Mouse (Mus musculus) thymus, adult 2 months (tissue): ENCODE results near the gene Snai1.

Experiments
- CTCF ChIP-seq: fragments of 200-500 bp; IDR thresholded peaks from 2 replicates; pipeline ENCODE4 v1.5.1; 2012; ENCODE audit warnings: mild to moderate bottlenecking, control low read depth, low read length, moderate library complexity, borderline replicate concordance; ENCODE audit not compliant: control insufficient read depth, poor library complexity, insufficient read depth; ENCODE audit errors: extremely low read depth
- POLR2A ChIP-seq: fragments of 200-500 bp; IDR thresholded peaks from 2 replicates; pipeline ENCODE4 v1.6.1; 2012; ENCODE audit warnings: mild to moderate bottlenecking, low read length, control low read depth, moderate library complexity; ENCODE audit not compliant: control insufficient read depth, poor library complexity, insufficient read depth; ENCODE audit errors: extremely low read depth

- no peak for TF ChIP-seq CTCF
- no peak for TF ChIP-seq POLR2A
Observed at GRCm38 (mm10) chr2:167542361-167542760, 4.4 kb downstream of the Snai1 start.
